Mouse (Mus musculus): ENCODE measurements around the gene B3galt1. TPM values are rescaled to one million over a fixed set of nuclear protein-coding genes. Genes with fewer than 3 reads are reported as not detected.

B3galt1 gene
- polyA plus RNA-seq, 1 experiment from 2014 or later = 11.9 TPM

Small RNAs within 50 kb of the gene (microRNA-seq; reads per million reads assigned to microRNA genes)
- gene Mir6335 (not detected), gene Mir7224 (4.5 reads per million, percentile 19 among the genes with 10 or more reads in this experiment)

Other genes starting within 250 kb of the B3galt1 start
- not detected in 2 replicates for gene Gm21830, start 152.1 kb upstream of the B3galt1 start, polyA plus RNA-seq (2016; fragmentation: Nextera tagmentation; extraction: Ambion mirVana)
- gene Gm26727, start 132.7 kb upstream of the B3galt1 start, polyA plus RNA-seq (2016; fragmentation: Nextera tagmentation; extraction: Ambion mirVana) = not detected in 2 replicates
- 0.01 TPM in 1 of 2 replicates, not detected in the other for gene Xirp2, start 119.9 kb upstream of the B3galt1 start, polyA plus RNA-seq (2016; fragmentation: Nextera tagmentation; extraction: Ambion mirVana)

Measured in embryonic facial prominence, embryonic 12.5 days (tissue).